Mouse (Mus musculus) embryonic facial prominence, embryonic 11.5 days (tissue): Measurements from ENCODE around the gene Slco1a1. TPM values are rescaled to one million over a fixed set of nuclear protein-coding genes. Genes with fewer than 3 reads are reported as not detected.

ENCODE experiments used
- ATAC-seq: fragments of 200-750 bp; cut with Nextera tagmentation; replicated peaks from 2 replicates; pipeline ENCODE4 v1.8.0; 2017; ENCODE audit warnings: low read depth; ENCODE audit not compliant: insufficient number of reproducible peaks, low FRiP score, low TSS enrichment
- DNase-seq: peaks from one replicate; pipeline ENCODE4 v3.0.0-alpha.2; 2015; ENCODE audit warnings: low spot score
- H3K27ac ChIP-seq: fragments of 300-500 bp; sonication (generic); replicated peaks from 2 replicates; pipeline ENCODE4 v1.5.1; 2014; ENCODE audit warnings: mild to moderate bottlenecking, low read depth, low read length, control low read depth
- H3K27me3 ChIP-seq: fragments of 300-500 bp; sonication (generic); 2 replicates; pipeline ENCODE4 v1.6.1; 2014; ENCODE audit warnings: mild to moderate bottlenecking, low read length, moderate library complexity, mixed read lengths; ENCODE audit not compliant: control insufficient read depth, insufficient read depth
- H3K36me3 ChIP-seq: fragments of 300-500 bp; sonication (generic); replicated peaks from 2 replicates; pipeline ENCODE4 v1.6.1; 2014; ENCODE audit warnings: low read depth, mild to moderate bottlenecking, low read length, moderate library complexity, mixed read lengths; ENCODE audit not compliant: control insufficient read depth, insufficient read depth
- H3K4me1 ChIP-seq: fragments of 300-500 bp; sonication (generic); 2 replicates; pipeline ENCODE4 v1.6.1; 2014; ENCODE audit warnings: low read length, mixed read lengths; ENCODE audit not compliant: control insufficient read depth, insufficient read depth
- H3K4me2 ChIP-seq: fragments of 300-500 bp; sonication (generic); 2 replicates; pipeline ENCODE4 v1.6.1; 2014; ENCODE audit warnings: low read depth, mild to moderate bottlenecking, control low read depth, low read length, moderate library complexity
- H3K4me3 ChIP-seq: fragments of 300-500 bp; sonication (generic); 2 replicates; pipeline ENCODE4 v1.5.1; 2014; ENCODE audit warnings: low read depth, low read length, control low read depth
- H3K9ac ChIP-seq: fragments of 300-500 bp; sonication (generic); replicated peaks from 2 replicates; pipeline ENCODE4 v1.6.1; 2014; ENCODE audit warnings: mild to moderate bottlenecking, control low read depth, low read length
- H3K9me3 ChIP-seq: fragments of 300-500 bp; sonication (generic); replicated peaks from 2 replicates; pipeline ENCODE4 v1.6.1; 2016; ENCODE audit warnings: mild to moderate bottlenecking, low read length, inconsistent platforms, mixed read lengths; ENCODE audit not compliant: control insufficient read depth
- WGBS: fragments of 180-500 bp; shearing (Covaris S2); extraction: QIAGEN DNeasy Blood & Tissue Kit; methylation state at CpG from one replicate; pipeline ENCODE4 v1.1.7; 2014; 5-methylcytosine and 5-hydroxymethylcytosine counted together
- polyA plus RNA-seq: library from polyadenylated mRNA; unstranded; fragments of >200 nt; fragmentation: Nextera tagmentation; extraction: Ambion mirVana; gene quantifications from 2 replicates; pipeline ENCODE4 v1.2.1, GENCODE M21; 2014

The Slco1a1 gene
- polyA plus RNA-seq = not detected in 2 replicates

DNA sequence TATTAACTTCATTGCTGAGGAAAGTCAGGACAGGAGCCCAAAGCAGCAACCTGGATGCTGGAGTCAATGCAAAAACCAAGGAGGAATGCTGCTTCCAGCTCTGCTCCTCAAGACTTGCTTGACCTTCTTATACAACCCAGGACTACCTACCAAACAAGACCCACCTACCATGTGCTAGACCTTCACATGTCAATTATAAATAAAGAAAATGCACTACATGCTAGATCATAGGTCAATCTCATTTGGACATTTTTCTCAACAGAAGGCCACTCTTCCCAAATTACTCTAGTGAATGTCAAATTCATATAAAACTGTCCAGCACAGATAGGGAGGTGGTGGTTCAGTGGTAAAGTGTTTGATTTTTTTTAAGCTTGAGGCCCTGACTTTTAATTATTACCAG, at the start of gene Slco1a1:
Gene Slco1a1 (minus strand): TSS at position 101 of the 400 bp plus-strand sequence.
- DNase-seq = no peak
- Histone ChIP-seq H3K27me3 (no peaks in the 10 kb centered on the region), H3K9me3 (no peaks in the 10 kb centered on the region), H3K4me2 (no peak within 1 kb of the TSS), H3K9ac (no peak within 1 kb of the TSS), H3K27ac (no peak within 1 kb of the TSS), H3K4me3 (no peak within 1 kb of the TSS), H3K36me3 (no peaks in the 10 kb centered on the region), H3K4me1 (no peaks in the 10 kb centered on the region)
- ATAC-seq = no peak

DNA sequence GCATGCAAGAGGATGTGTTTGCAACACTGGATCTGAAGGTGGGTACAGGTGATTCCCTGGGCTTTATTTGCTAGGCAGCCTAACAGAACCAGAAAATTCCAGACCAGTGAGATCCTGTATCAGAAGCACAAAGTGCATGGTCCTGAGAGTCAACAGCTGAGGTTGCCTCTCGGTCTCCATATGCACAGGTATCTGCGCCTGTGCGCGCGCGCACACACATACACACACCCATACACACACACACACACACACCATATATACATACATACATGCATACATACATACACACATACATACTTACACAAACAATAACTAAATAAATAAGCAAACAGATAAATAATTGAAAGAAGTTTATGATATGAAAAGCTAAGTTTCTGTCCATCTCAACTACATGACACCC, 40.0 kb upstream of the Slco1a1 start:
- DNase-seq (no peak), ATAC-seq (no peak)
- WGBS = 98% methylated on average over 6 of the region's 6 CpGs
- Histone ChIP-seq H3K27me3 (no peaks in the 10 kb centered on the region), H3K4me3 (no peak overlapping the region), H3K9ac (no peak overlapping the region), H3K36me3 (no peaks in the 10 kb centered on the region), H3K4me1 (no peaks in the 10 kb centered on the region), H3K4me2 (no peak overlapping the region), H3K27ac (no peak overlapping the region), H3K9me3 (no peaks in the 10 kb centered on the region)

DNA sequence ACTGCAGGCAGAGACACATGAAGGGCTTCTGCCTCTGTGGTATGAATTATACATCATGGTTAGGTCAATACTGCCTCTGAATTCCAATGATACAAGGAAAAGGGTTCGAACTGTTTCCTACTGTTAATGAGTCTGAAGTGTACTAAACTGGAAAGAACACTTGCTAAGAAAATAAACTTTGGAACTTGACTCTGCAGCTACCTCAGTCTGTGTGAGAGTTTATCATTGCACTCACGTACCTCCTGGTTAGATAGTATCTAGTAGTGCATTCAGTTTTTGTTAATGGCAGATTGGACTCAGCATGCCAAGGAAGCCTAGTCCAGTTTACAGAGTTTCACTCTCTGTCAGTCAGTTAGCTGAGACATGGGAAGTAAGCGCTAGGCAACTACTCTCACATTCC, 37.9 kb upstream of the Slco1a1 start:
- H3K27me3 ChIP-seq = no peaks in the 10 kb centered on the region
- no peak for DNase-seq
- no peaks in the 10 kb centered on the region for H3K36me3 ChIP-seq
- no peaks in the 10 kb centered on the region for H3K9me3 ChIP-seq
- no peak overlapping the region for H3K27ac ChIP-seq
- 72% methylated on average over 3 of the region's 3 CpGs for WGBS
- H3K9ac ChIP-seq = no peak overlapping the region
- no peaks in the 10 kb centered on the region for H3K4me1 ChIP-seq
- no peak for ATAC-seq
- no peak overlapping the region for H3K4me2 ChIP-seq
- no peak overlapping the region for H3K4me3 ChIP-seq

DNA sequence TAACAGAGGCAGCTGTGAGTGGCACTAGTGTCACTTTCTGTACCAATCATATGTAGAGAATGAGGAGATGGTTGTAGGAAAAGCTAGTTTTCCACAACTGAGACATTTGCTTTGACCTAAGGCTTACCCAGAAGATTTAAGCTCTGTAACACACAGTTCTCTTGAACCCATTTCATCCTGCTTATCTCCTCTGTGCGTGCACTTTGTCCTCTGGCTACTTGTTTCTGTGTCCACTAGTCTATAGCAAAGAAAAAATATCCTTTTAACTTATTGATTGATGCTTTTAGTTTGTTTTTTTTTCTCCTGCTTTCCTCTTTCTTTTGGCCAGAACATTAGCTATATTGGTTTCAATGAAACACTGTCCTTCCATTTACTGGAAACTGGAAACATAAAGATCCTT, 15.7 kb upstream of the Slco1a1 start:
- Histone ChIP-seq H3K4me3 (no peak overlapping the region), H3K9ac (no peak overlapping the region), H3K36me3 (no peaks in the 10 kb centered on the region), H3K27ac (no peak overlapping the region), H3K4me2 (no peak overlapping the region), H3K9me3 (no peaks in the 10 kb centered on the region), H3K27me3 (no peaks in the 10 kb centered on the region), H3K4me1 (no peaks in the 10 kb centered on the region)
- DNase-seq = no peak
- no peak for ATAC-seq
- 75% methylated on average over 1 of the region's 1 CpGs for WGBS

DNA sequence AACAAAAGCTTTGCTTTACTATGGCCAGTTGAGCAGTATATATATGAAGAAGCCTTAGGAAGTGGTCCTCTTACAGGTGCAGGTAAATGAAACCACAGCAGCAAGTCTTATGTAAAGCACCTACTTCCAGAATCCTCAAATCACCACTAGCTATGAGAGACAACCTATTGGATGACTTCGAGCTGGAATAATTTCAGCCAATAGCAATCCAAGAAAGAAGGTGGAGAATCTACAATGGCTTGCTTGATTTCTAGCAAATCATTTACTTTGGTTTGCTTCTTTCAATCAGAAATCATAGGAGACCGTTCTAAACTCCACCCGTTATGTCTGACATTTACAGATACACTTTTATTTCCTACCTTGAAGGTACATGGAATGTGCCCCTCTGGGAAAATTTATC, 15.1 kb upstream of the Slco1a1 start:
- Histone ChIP-seq H3K9me3 (no peaks in the 10 kb centered on the region), H3K27me3 (no peaks in the 10 kb centered on the region), H3K27ac (no peak overlapping the region), H3K9ac (no peak overlapping the region), H3K4me3 (no peak overlapping the region), H3K4me1 (no peaks in the 10 kb centered on the region), H3K4me2 (no peak overlapping the region), H3K36me3 (no peaks in the 10 kb centered on the region)
- DNase-seq (no peak), ATAC-seq (no peak)
- 88% methylated on average over 3 of the region's 3 CpGs for WGBS

DNA sequence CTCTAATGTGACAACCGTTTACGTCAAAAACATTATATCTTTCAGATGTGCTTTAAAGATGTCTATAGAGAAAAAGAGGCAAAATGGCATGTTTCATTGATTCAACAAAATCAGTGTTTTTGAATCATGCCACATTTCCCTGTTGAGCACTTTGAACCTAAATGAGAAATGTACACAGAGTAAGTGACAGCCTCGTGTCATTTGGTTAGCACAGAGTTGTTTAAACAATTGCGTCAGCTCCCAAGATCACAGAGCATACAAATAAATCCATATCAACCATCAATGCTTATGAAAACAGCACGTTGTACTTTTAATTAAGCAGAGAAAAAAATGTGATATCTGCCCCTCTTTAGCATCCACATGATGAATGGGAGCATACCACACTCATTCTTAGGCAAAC, 13.7 kb upstream of the Slco1a1 start:
- Histone ChIP-seq H3K4me3 (no peak overlapping the region), H3K4me1 (no peaks in the 10 kb centered on the region), H3K9me3 (no peaks in the 10 kb centered on the region), H3K36me3 (no peaks in the 10 kb centered on the region), H3K27ac (no peak overlapping the region), H3K27me3 (no peaks in the 10 kb centered on the region), H3K9ac (no peak overlapping the region), H3K4me2 (no peak overlapping the region)
- 76% methylated on average over 5 of the region's 5 CpGs for WGBS
- DNase-seq = no peak
- no peak for ATAC-seq

DNA sequence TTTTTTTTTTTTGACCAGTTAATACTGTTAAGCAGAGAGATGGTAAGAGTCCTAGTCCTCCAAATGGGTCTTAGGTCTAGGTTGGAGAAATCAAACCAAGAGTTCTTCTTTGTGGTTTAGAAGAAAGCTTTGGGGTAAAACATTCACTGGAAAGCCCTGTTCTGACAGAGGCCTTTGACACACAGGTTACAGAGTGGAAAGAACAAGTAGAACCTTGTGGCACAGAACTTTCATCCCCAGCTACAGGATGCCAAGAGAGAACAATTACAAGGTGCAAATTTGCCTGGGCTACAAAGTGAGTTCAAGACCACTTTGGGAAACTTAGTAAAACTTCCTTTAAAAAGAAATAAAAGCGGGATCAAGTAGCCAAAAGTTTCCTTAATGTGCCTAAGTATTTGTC, 6.3 kb downstream of the Slco1a1 start:
- no peaks in the 10 kb centered on the region for H3K36me3 ChIP-seq
- no peak for DNase-seq

DNA sequence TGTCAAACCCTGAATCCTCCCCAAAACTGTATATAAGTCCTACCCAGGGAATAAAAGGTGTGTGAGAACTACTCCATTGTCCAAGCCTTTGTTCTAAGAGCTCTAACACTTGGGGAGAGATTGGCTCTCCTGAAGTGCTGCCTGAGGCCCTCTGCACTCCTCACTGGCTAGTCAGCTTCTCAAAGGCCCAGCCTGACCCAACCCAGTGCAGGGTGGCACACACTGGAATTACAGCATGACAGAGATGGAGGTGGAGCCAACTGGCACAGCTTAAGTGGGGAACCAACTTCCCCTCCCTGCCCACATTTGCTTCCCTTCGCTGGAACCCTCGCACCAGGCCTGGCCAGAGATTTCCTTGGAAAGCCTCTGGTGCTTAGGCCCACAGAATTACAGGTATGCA, 48.6 kb downstream of the Slco1a1 start:
- Histone ChIP-seq H3K27me3 (no peaks in the 10 kb centered on the region), H3K9ac (no peak overlapping the region), H3K27ac (no peak overlapping the region), H3K9me3 (no peaks in the 10 kb centered on the region), H3K4me3 (no peak overlapping the region), H3K4me1 (no peaks in the 10 kb centered on the region), H3K4me2 (no peak overlapping the region), H3K36me3 (no peaks in the 10 kb centered on the region)
- no peak for DNase-seq
- ATAC-seq = no peak
- WGBS = 53% methylated on average over 2 of the region's 2 CpGs

More for the DNA sequence above, 6.3 kb downstream of the Slco1a1 start:
- no peak overlapping the region for H3K9ac ChIP-seq
- H3K27ac ChIP-seq = no peak overlapping the region
- 87% methylated on average over 1 of the region's 1 CpGs for WGBS
- H3K27me3 ChIP-seq = no peaks in the 10 kb centered on the region
- ATAC-seq = no peak
- H3K4me1 ChIP-seq = no peaks in the 10 kb centered on the region
- no peak overlapping the region for H3K4me3 ChIP-seq
- no peaks in the 10 kb centered on the region for H3K9me3 ChIP-seq
- H3K4me2 ChIP-seq = no peak overlapping the region
